Mouse (Mus musculus): ENCODE measurements around the gene 4930512M02Rik. TPM values are rescaled to one million over a fixed set of nuclear protein-coding genes. Genes with fewer than 3 reads are reported as not detected.
A peak's percentile ranks its signal among the peaks of the same experiment; 100 is the strongest.

The 4930512M02Rik gene
- total RNA-seq, 2 experiments from 2014 or later: not detected

GRCm38 (mm10) chr11:11564266-11565044 lies 63.2 kb downstream of the 4930512M02Rik start:
- DNase-seq: no peak

DNA sequence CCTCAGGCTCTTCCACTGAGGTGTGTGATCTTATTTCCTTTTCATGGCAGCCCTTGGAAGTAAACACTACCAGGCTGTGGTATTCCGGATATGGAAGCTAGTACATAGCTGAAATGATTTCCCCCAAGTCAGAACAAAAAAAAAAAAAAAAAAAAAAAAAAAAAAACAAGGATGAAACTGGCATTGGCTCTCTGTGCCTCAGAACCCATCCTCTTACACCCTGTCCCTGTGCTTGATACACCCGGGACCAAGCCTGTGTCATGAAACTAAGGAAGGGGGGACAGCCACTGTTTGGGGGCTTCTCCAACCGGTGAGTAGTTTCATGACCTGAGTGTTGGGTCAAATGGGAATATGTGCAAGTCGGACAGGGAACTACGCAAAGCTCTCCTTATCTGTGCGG lies 66.5 kb downstream of the 4930512M02Rik start:
- DNase-seq: no peak

GRCm38 (mm10) chr11:11559099-11559686 lies 68.4 kb downstream of the 4930512M02Rik start:
- no peak for DNase-seq

- no peak for DNase-seq
These were observed 69.0 kb downstream of the 4930512M02Rik start for GRCm38 (mm10) chr11:11558662-11559061.

DNA sequence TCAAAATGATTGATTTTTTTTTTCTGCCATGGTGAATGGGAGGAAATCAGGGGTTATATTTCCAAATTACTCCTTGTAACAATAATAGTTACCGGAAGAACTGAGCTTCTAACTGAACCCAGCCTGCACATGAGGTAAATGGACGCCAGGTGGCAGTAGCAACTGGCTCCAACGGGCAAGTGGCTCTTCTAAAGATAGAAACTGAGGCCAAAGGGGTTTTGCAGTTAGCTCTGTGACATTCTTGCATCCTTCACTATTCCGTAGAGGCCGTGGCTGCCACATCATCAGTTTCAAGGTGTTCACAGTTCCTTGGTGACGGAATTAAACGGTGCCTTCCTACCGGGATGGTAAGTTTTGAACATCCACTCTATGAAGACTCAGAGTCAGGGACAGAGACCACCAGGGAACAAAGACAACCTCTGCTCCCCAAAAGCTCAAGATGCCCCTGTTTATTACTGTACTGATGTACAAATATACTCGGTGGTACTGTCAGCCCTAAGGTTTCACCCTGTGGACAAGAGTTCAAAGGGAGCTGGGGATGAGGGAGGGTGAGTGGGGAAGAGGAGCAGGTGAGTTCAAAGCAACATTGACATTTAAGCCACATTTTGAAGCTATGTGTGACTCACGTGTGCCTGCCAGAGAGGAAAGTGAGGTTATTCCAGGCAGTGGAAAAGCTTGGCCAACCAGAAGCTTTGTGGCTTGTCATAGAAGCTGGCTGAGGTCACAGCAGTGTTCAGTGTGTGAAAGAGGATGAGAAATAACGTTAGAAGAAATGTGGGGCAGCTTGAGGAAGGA lies 70.3 kb downstream of the 4930512M02Rik start:
- peak; percentile 52 to 68 for DNase-seq

- no peak for DNase-seq
These were observed 71.4 kb downstream of the 4930512M02Rik start for GRCm38 (mm10) chr11:11556186-11556585.

GRCm38 (mm10) chr11:11555563-11555962 lies 72.1 kb downstream of the 4930512M02Rik start:
- DNase-seq: no peak

- no peak for DNase-seq
These were observed 79.9 kb downstream of the 4930512M02Rik start for GRCm38 (mm10) chr11:11547597-11548240.

- DNase-seq: no peak
These were observed 80.6 kb downstream of the 4930512M02Rik start for GRCm38 (mm10) chr11:11546903-11547511.

- no peak for DNase-seq
These were observed 81.7 kb downstream of the 4930512M02Rik start for GRCm38 (mm10) chr11:11545948-11546347.

Other genes with a start within 250 kb of the 4930512M02Rik start
- gene Spata48, start 165.7 kb downstream of the 4930512M02Rik start, total RNA-seq (2021): 1 to 10 TPM in 1 of 2 experiments, under 1 TPM in 1; 0.50 to 1.1 TPM
- gene Zpbp, start 165.4 kb downstream of the 4930512M02Rik start, total RNA-seq (2021): under 1 TPM; 0.36 to 0.53 TPM
- 1 to 10 TPM; 1.8 to 2.5 TPM for gene Ikzf1, start 57.2 kb upstream of the 4930512M02Rik start, total RNA-seq (2021)
- 1 to 10 TPM; 3.4 to 3.7 TPM for gene Fignl1, start 181.1 kb upstream of the 4930512M02Rik start, total RNA-seq (2021)

All from adrenal gland, postnatal 36 days (tissue).